Mouse (Mus musculus) heart, postnatal 0 days (tissue): ENCODE results near the gene Igsf3.
A peak's percentile ranks its signal among the peaks of the same experiment; 100 is the strongest.

Experiments used
- CTCF ChIP-seq: IDR thresholded peaks from 2 replicates; pipeline ENCODE4 v1.5.1; 2016; ENCODE audit warnings: antibody characterized with exemption, control low read depth, low read depth
- EP300 ChIP-seq: IDR thresholded peaks from 2 replicates; pipeline ENCODE4 v1.6.1; 2016; ENCODE audit warnings: antibody characterized with exemption, low read depth

GRCm38 (mm10) chr3:101398071-101398786, 21.3 kb downstream of the Igsf3 start:
- TF ChIP-seq CTCF (0 out of 2 replicates have a peak, but pooled peaks have one; percentile 17), EP300 (no peak)
